Mouse (Mus musculus) MEL (cell line): ENCODE data around the gene Faf1. TPM values are rescaled to one million over a fixed set of nuclear protein-coding genes. Genes with fewer than 3 reads are reported as not detected.

Experiments
- DNase-seq: peaks from one replicate; pipeline ENCODE4 v3.0.0; 2011; ENCODE audit warnings: low read depth, low spot score
- H3K27ac ChIP-seq: 2 replicates; pipeline ENCODE4 v1.5.1; 2012; ENCODE audit warnings: low read depth, mild to moderate bottlenecking, control low read depth, low read length, moderate library complexity; ENCODE audit not compliant: control insufficient read depth
- H3K27me3 ChIP-seq, 2 experiments: fragments of 150-350 bp in 1 of 2; sonication (generic) in 1 of 2; 2 replicates each; pipeline ENCODE4 v1.6.1; 2012; ENCODE audit warnings: low read length in 2 of 2, mild to moderate bottlenecking in 2 of 2, improper control_type of control experiment in 1 of 2, moderate library complexity in 1 of 2; ENCODE audit not compliant: insufficient read depth in 2 of 2, control insufficient read depth in 1 of 2
- H3K36me3 ChIP-seq, 2 experiments: 2 replicates each; pipeline ENCODE4 v1.6.1; 2012 to 2014; ENCODE audit warnings: low read length in 2 of 2, improper control_type of control experiment in 1 of 2, inconsistent platforms in 1 of 2, mild to moderate bottlenecking in 1 of 2; ENCODE audit not compliant: insufficient read depth in 2 of 2, control insufficient read depth in 1 of 2
- H3K4me1 ChIP-seq, 2 experiments: fragments of 150-350 bp in 1 of 2; sonication (generic) in 1 of 2; 2 replicates each; pipeline ENCODE4 v1.6.1; 2012; ENCODE audit warnings: low read length in 2 of 2, improper control_type of control experiment in 1 of 2, mild to moderate bottlenecking in 1 of 2; ENCODE audit not compliant: insufficient read depth in 2 of 2, control insufficient read depth in 1 of 2
- H3K4me3 ChIP-seq, 2 experiments: fragments of 150-350 bp in 1 of 2; sonication (generic) in 1 of 2; 2 replicates each; pipeline ENCODE4 v1.5.1; 2012; ENCODE audit warnings: low read depth in 2 of 2, low read length in 2 of 2, mild to moderate bottlenecking in 2 of 2, moderate library complexity in 2 of 2, control low read depth in 1 of 2, improper control_type of control experiment in 1 of 2; ENCODE audit not compliant: control insufficient read depth in 1 of 2, insufficient read depth in 1 of 2
- H3K79me2 ChIP-seq: 2 replicates; pipeline ENCODE4 v1.6.1; 2012; ENCODE audit warnings: mild to moderate bottlenecking, low read length, moderate library complexity; ENCODE audit not compliant: control insufficient read depth, poor library complexity, insufficient read depth
- H3K9ac ChIP-seq: 2 replicates; pipeline ENCODE4 v1.6.1; 2012; ENCODE audit warnings: low read depth, mild to moderate bottlenecking, control low read depth, low read length, moderate library complexity; ENCODE audit not compliant: control insufficient read depth, poor library complexity, severe bottlenecking
- H3K9me3 ChIP-seq: fragments of 150-350 bp; sonication (generic); replicated peaks from 2 replicates; pipeline ENCODE4 v1.6.1; 2012; ENCODE audit warnings: mild to moderate bottlenecking, low read length, improper control_type of control experiment, moderate library complexity; ENCODE audit not compliant: insufficient read depth
- CHD2 ChIP-seq: IDR thresholded peaks from 2 replicates; pipeline ENCODE4 v1.6.1; 2011; ENCODE audit warnings: low read length, improper control_type of control experiment
- E2F4 ChIP-seq: IDR thresholded peaks from 2 replicates; pipeline ENCODE4 v1.6.1; 2011; ENCODE audit warnings: low read depth, low read length, improper control_type of control experiment, borderline replicate concordance
- EP300 ChIP-seq, 2 experiments: IDR thresholded peaks; 2 replicates each; pipeline ENCODE4 v1.6.1; 2011; ENCODE audit warnings: improper control_type of control experiment in 2 of 2, low read length in 2 of 2, low read depth in 1 of 2, mild to moderate bottlenecking in 1 of 2
- ETS1 ChIP-seq: IDR thresholded peaks from 2 replicates; pipeline ENCODE4 v1.6.1; 2012; ENCODE audit warnings: low read depth, mild to moderate bottlenecking, inconsistent platforms, low read length, improper control_type of control experiment, moderate library complexity
- GABPA ChIP-seq: IDR thresholded peaks from 2 replicates; pipeline ENCODE4 v1.6.1; 2012; ENCODE audit warnings: low read depth, mild to moderate bottlenecking, inconsistent platforms, low read length, improper control_type of control experiment, moderate library complexity
- GATA1 ChIP-seq: IDR thresholded peaks from 2 replicates; pipeline ENCODE4 v1.6.1; 2011; ENCODE audit warnings: low read depth, low read length, improper control_type of control experiment
- HCFC1 ChIP-seq: IDR thresholded peaks from 2 replicates; pipeline ENCODE4 v1.6.1; 2012; ENCODE audit warnings: low read depth, mild to moderate bottlenecking, inconsistent platforms, low read length, improper control_type of control experiment, moderate library complexity
- JUND ChIP-seq: IDR thresholded peaks from 2 replicates; pipeline ENCODE4 v1.6.1; 2011; ENCODE audit warnings: low read depth, mild to moderate bottlenecking, improper control_type of control experiment, low read length
- KAT2A ChIP-seq: conservative IDR thresholded peaks from 2 replicates; pipeline ENCODE4 v1.6.1; 2012; ENCODE audit warnings: low read depth, low read length, improper control_type of control experiment, inconsistent platforms
- MAFK ChIP-seq: IDR thresholded peaks from 2 replicates; pipeline ENCODE4 v1.6.1; 2011; ENCODE audit warnings: low read depth, mild to moderate bottlenecking, low read length, improper control_type of control experiment, borderline replicate concordance
- MAX ChIP-seq: IDR thresholded peaks from 2 replicates; pipeline ENCODE4 v1.6.1; 2011; ENCODE audit warnings: low read length, improper control_type of control experiment
- MAZ ChIP-seq: IDR thresholded peaks from 2 replicates; pipeline ENCODE4 v1.6.1; 2012; ENCODE audit warnings: low read depth, mild to moderate bottlenecking, inconsistent platforms, low read length, improper control_type of control experiment
- MXI1 ChIP-seq: IDR thresholded peaks from 2 replicates; pipeline ENCODE4 v1.6.1; 2011; ENCODE audit warnings: mild to moderate bottlenecking, low read depth, low read length, improper control_type of control experiment
- MYB ChIP-seq: IDR thresholded peaks from 2 replicates; pipeline ENCODE4 v1.6.1; 2011; ENCODE audit warnings: mild to moderate bottlenecking, low read depth, low read length, improper control_type of control experiment
- NRF1 ChIP-seq: IDR thresholded peaks from 2 replicates; pipeline ENCODE4 v1.6.1; 2014; ENCODE audit warnings: low read depth, mild to moderate bottlenecking, inconsistent platforms, low read length, improper control_type of control experiment, moderate library complexity; ENCODE audit not compliant: poor library complexity, insufficient read depth, severe bottlenecking
- POLR2AphosphoS5 ChIP-seq: IDR thresholded peaks from 2 replicates; pipeline ENCODE4 v1.6.1; 2012; ENCODE audit warnings: low read depth, borderline replicate concordance, mild to moderate bottlenecking, inconsistent platforms, low read length, moderate library complexity, mixed read lengths
- TAL1 ChIP-seq: IDR thresholded peaks from 2 replicates; pipeline ENCODE4 v1.6.1; 2012; ENCODE audit warnings: mild to moderate bottlenecking, inconsistent platforms, low read length, moderate library complexity, mixed read lengths
- TBP ChIP-seq: IDR thresholded peaks from 2 replicates; pipeline ENCODE4 v1.8.0; 2011; ENCODE audit warnings: low read depth, low read length, improper control_type of control experiment
- UBTF ChIP-seq: IDR thresholded peaks from 2 replicates; pipeline ENCODE4 v1.6.1; 2012; ENCODE audit warnings: low read depth, mild to moderate bottlenecking, inconsistent platforms, low read length, improper control_type of control experiment, moderate library complexity, borderline replicate concordance; ENCODE audit not compliant: insufficient read depth
- USF2 ChIP-seq, 2 experiments: IDR thresholded peaks; 2 replicates each; pipeline ENCODE4 v1.6.1; 2011 to 2012; ENCODE audit warnings: improper control_type of control experiment in 2 of 2, low read length in 2 of 2, borderline replicate concordance in 1 of 2, inconsistent platforms in 1 of 2, low read depth in 1 of 2, mild to moderate bottlenecking in 1 of 2; ENCODE audit not compliant: insufficient read depth in 1 of 2
- ZC3H11A ChIP-seq: IDR thresholded peaks from 2 replicates; pipeline ENCODE4 v1.6.1; 2012; ENCODE audit warnings: low read depth, mild to moderate bottlenecking, inconsistent platforms, low read length, improper control_type of control experiment
- ZKSCAN1 ChIP-seq: IDR thresholded peaks from 2 replicates; pipeline ENCODE4 v1.6.1; 2012; ENCODE audit warnings: low read depth, mild to moderate bottlenecking, inconsistent platforms, low read length, improper control_type of control experiment, moderate library complexity
- ZNF384 ChIP-seq: IDR thresholded peaks from 2 replicates; pipeline ENCODE4 v1.6.1; 2012; ENCODE audit warnings: low read depth, mild to moderate bottlenecking, inconsistent platforms, low read length, improper control_type of control experiment
- polyA plus RNA-seq, 2 experiments: library from polyadenylated mRNA; stranded (reverse) in 1 of 2; unstranded in 1 of 2; fragments of >175 nt in 1 of 2; fragments of >200 nt in 1 of 2; gene quantifications; 2 replicates each; pipeline versions ENCODE4 v1.2.1 to v1.2.4; 2012; ENCODE audit warnings: low replicate concordance in 2 of 2, low read depth in 1 of 2; ENCODE audit not compliant: insufficient read length in 2 of 2, insufficient read depth in 1 of 2, missing spikeins in 1 of 2
- total RNA-seq: library from RNA; depleted of rRNA; stranded (reverse); fragments of 300-350 nt; gene quantifications from 2 replicates; pipeline ENCODE4 v1.2.3, GENCODE M21; 2012

The Faf1 gene
- total and polyA plus RNA-seq, 3 experiments, result 36.5 to 37.6 TPM; not detected in 1

- no peaks in the 10 kb centered on the region for H3K4me1 ChIP-seq
- TF ChIP-seq MAZ, result no peak
- TF ChIP-seq MXI1, result no peak
- no peak for TF ChIP-seq GABPA
- no peak for TF ChIP-seq USF2 (IDR thresholded peaks at IDR 0.05; ENCODE audit: borderline replicate concordance in 1 of 2, insufficient read depth in 1 of 2, low read depth in 1 of 2, low read length in 2 of 2)
- TF ChIP-seq ETS1, result no peak
- TF ChIP-seq KAT2A, result no peak
- TF ChIP-seq UBTF, result no peak
- TF ChIP-seq HCFC1, result no peak
- TF ChIP-seq MYB, result no peak
- TF ChIP-seq MAX, result no peak
- TF ChIP-seq JUND, result no peak
- TF ChIP-seq ZC3H11A, result no peak
- no peak for TF ChIP-seq POLR2AphosphoS5
- TF ChIP-seq E2F4, result no peak
- no peak for TF ChIP-seq GATA1
- TF ChIP-seq ZKSCAN1, result no peak
- TF ChIP-seq, all 39 proteins: peak for 0
- Histone ChIP-seq H3K79me2 (no peaks in the 10 kb centered on the region), H3K27ac (no peak overlapping the region), H3K4me3 (no peak overlapping the region), H3K27me3 (no peaks in the 10 kb centered on the region), H3K9me3 (no peaks in the 10 kb centered on the region), H3K9ac (no peak overlapping the region), H3K36me3 (no peaks in the 10 kb centered on the region)
- no peak for DNase-seq
Measured at GRCm38 (mm10) chr4:109985424-109986172, 309.2 kb downstream of the Faf1 start.

GRCm38 (mm10) chr4:109986301-109986700 lies 309.9 kb downstream of the Faf1 start:
- no peak for DNase-seq
- H3K4me1 ChIP-seq, result no peaks in the 10 kb centered on the region
- no peak overlapping the region for H3K27ac ChIP-seq
- no peaks in the 10 kb centered on the region for H3K79me2 ChIP-seq
- TF ChIP-seq TAL1, result no peak
- TF ChIP-seq EP300 (IDR thresholded peaks at IDR 0.05; ENCODE audit: low read depth in 1 of 2, low read length in 2 of 2), result no peak
- no peak for TF ChIP-seq NRF1
- no peak for TF ChIP-seq ETS1
- TF ChIP-seq E2F4, result no peak
- TF ChIP-seq UBTF, result no peak
- TF ChIP-seq CHD2, result no peak
- no peak for TF ChIP-seq TBP
- TF ChIP-seq ZNF384, result no peak
- TF ChIP-seq GATA1, result no peak
- TF ChIP-seq MXI1, result no peak
- no peak for TF ChIP-seq MAFK
- TF ChIP-seq, all 39 proteins: peak for 0
- Histone ChIP-seq H3K36me3 (no peaks in the 10 kb centered on the region), H3K9me3 (no peaks in the 10 kb centered on the region), H3K4me3 (no peak overlapping the region), H3K9ac (no peak overlapping the region), H3K27me3 (no peaks in the 10 kb centered on the region)
